Mouse (Mus musculus) thymus, postnatal 36 days (tissue): ENCODE data around the gene Oxgr1.
"Not testable (repeated sequence)": the region's sequence is repeated elsewhere in the genome, so short reads cannot be mapped to it uniquely, and the experiment has no call there.

Experiments used
- DNase-seq, 2 experiments: peaks; one replicate each; pipeline ENCODE4 v3.0.0; 2022; ENCODE audit warnings: mixed read lengths in 2 of 2

Gene Oxgr1

GRCm38 (mm10) chr14:120042187-120042820 is at the start of gene Oxgr1:
Oxgr1 (minus strand) TSS chr14:120042435.
- no peak for DNase-seq

GRCm38 (mm10) chr14:120090401-120090800 is 48.2 kb upstream of the Oxgr1 start:
- no peak for DNase-seq

- no peak for DNase-seq
Observed at GRCm38 (mm10) chr14:120089649-120090360, 47.6 kb upstream of the Oxgr1 start.

- DNase-seq, result no peak
Observed at GRCm38 (mm10) chr14:120089006-120089648, 46.9 kb upstream of the Oxgr1 start.

GRCm38 (mm10) chr14:120084084-120084667 is 41.9 kb upstream of the Oxgr1 start:
- no peak for DNase-seq

- no peak for DNase-seq
Observed at GRCm38 (mm10) chr14:120076192-120076591, 34.0 kb upstream of the Oxgr1 start.

- DNase-seq, result no peak
Observed at GRCm38 (mm10) chr14:120075746-120076145, 33.5 kb upstream of the Oxgr1 start.

GRCm38 (mm10) chr14:120074231-120074630 is 32.0 kb upstream of the Oxgr1 start:
- DNase-seq, result no peak

GRCm38 (mm10) chr14:120061096-120061495 is 18.9 kb upstream of the Oxgr1 start:
- peak in 1 of 2 experiments; percentile 6 for DNase-seq

GRCm38 (mm10) chr14:120033454-120033853 is 8.8 kb downstream of the Oxgr1 start:
- DNase-seq, result no peak

GRCm38 (mm10) chr14:120019948-120020347 is 22.3 kb downstream of the Oxgr1 start:
- DNase-seq, result no peak

GRCm38 (mm10) chr14:120009969-120010872 is 32.0 kb downstream of the Oxgr1 start:
- DNase-seq, result no peak

GRCm38 (mm10) chr14:120005153-120005552 is 37.1 kb downstream of the Oxgr1 start:
- DNase-seq, result no peak

GRCm38 (mm10) chr14:120003661-120004060 is 38.6 kb downstream of the Oxgr1 start:
- DNase-seq, result no peak

- no peak for DNase-seq
Observed at GRCm38 (mm10) chr14:120002673-120003072, 39.6 kb downstream of the Oxgr1 start.

- no peak for DNase-seq
Observed at GRCm38 (mm10) chr14:119989651-119990050, 52.6 kb downstream of the Oxgr1 start.

GRCm38 (mm10) chr14:119988937-119989645 is 53.1 kb downstream of the Oxgr1 start:
- DNase-seq, result no peak

GRCm38 (mm10) chr14:119987257-119987656 is 55.0 kb downstream of the Oxgr1 start:
- DNase-seq, result no peak

GRCm38 (mm10) chr14:119986778-119987177 is 55.5 kb downstream of the Oxgr1 start:
- DNase-seq, result no peak

GRCm38 (mm10) chr14:119986351-119986750 is 55.9 kb downstream of the Oxgr1 start:
- DNase-seq, result not testable (repeated sequence)

GRCm38 (mm10) chr14:119981314-119981713 is 60.9 kb downstream of the Oxgr1 start:
- no peak for DNase-seq
